Mouse (Mus musculus) heart, postnatal 4 days (tissue): ENCODE data around the gene Gtf3c2. TPM values are rescaled to one million over a fixed set of nuclear protein-coding genes. Genes with fewer than 3 reads are reported as not detected.
A peak's percentile ranks its signal among the peaks of the same experiment; 100 is the strongest.

ENCODE experiments used
- DNase-seq: peaks from one replicate; pipeline ENCODE4 v3.0.0; 2021
- total RNA-seq, 2 experiments: library from RNA; stranded (reverse); gene quantifications; 2 replicates each; pipeline ENCODE4 v1.2.3; 2021

Gtf3c2 gene
- total RNA-seq, 2 experiments from 2014 or later, result 47.3 to 55.7 TPM

GRCm38 (mm10) chr5:31197072-31197471 is 17.1 kb upstream of the Gtf3c2 start:
- DNase-seq, result no peak

GRCm38 (mm10) chr5:31196207-31196606 is 16.3 kb upstream of the Gtf3c2 start:
- DNase-seq, result no peak

GRCm38 (mm10) chr5:31195671-31196070 is 15.7 kb upstream of the Gtf3c2 start:
- no peak for DNase-seq

- DNase-seq, result no peak
Measured at GRCm38 (mm10) chr5:31194486-31195485, 14.8 kb upstream of the Gtf3c2 start.

- DNase-seq, result no peak
Measured at GRCm38 (mm10) chr5:31193631-31194281, 13.8 kb upstream of the Gtf3c2 start.

- peak; percentile 99 for DNase-seq
Measured at GRCm38 (mm10) chr5:31192939-31193630, 13.1 kb upstream of the Gtf3c2 start, which contains the start of the genes Snx17 and Eif2b4. Gene Snx17 (plus strand): TSS chr5:31193227. Gene Eif2b4 (minus strand): TSS chr5:31193430.

GRCm38 (mm10) chr5:31192045-31192938 is 12.3 kb upstream of the Gtf3c2 start:
- DNase-seq, result peak; percentile 82

- no peak for DNase-seq
Measured at GRCm38 (mm10) chr5:31190201-31190600, 10.3 kb upstream of the Gtf3c2 start.

GRCm38 (mm10) chr5:31188223-31188840 is 8.4 kb upstream of the Gtf3c2 start:
- DNase-seq, result no peak

GRCm38 (mm10) chr5:31183678-31184077 is 3.7 kb upstream of the Gtf3c2 start:
- no peak for DNase-seq

GRCm38 (mm10) chr5:31181183-31181770 is 1.3 kb upstream of the Gtf3c2 start:
- DNase-seq, result no peak

- peak; percentile 38 for DNase-seq
Measured at GRCm38 (mm10) chr5:31179301-31179765, 611 bp downstream of the Gtf3c2 start.

GRCm38 (mm10) chr5:31168630-31169029 is 11.3 kb downstream of the Gtf3c2 start:
- no peak for DNase-seq

- DNase-seq, result no peak
Measured at GRCm38 (mm10) chr5:31164878-31165277, 15.1 kb downstream of the Gtf3c2 start.

- DNase-seq, result no peak
Measured at GRCm38 (mm10) chr5:31162462-31162861, 17.5 kb downstream of the Gtf3c2 start.

- DNase-seq, result peak; percentile 82
Measured at GRCm38 (mm10) chr5:31154152-31154553, 25.8 kb downstream of the Gtf3c2 start, which contains the start of gene Mpv17. Gene Mpv17 (minus strand): TSS chr5:31154251.

GRCm38 (mm10) chr5:31153516-31154151 is 26.3 kb downstream of the Gtf3c2 start:
- peak; percentile 25 for DNase-seq

GRCm38 (mm10) chr5:31151746-31152145 is 28.2 kb downstream of the Gtf3c2 start:
- DNase-seq, result peak; percentile 54

GRCm38 (mm10) chr5:31149781-31150180 is 30.2 kb downstream of the Gtf3c2 start:
- peak; percentile 47 for DNase-seq

GRCm38 (mm10) chr5:31138968-31139425 is 40.9 kb downstream of the Gtf3c2 start:
- peak; percentile 60 for DNase-seq
